Mouse (Mus musculus) G1E (cell line): ENCODE data around the gene Pcdh15. TPM values are rescaled to one million over a fixed set of nuclear protein-coding genes. Genes with fewer than 3 reads are reported as not detected.

Experiments
- ATAC-seq: 2 replicates; pipeline ENCODE4 v1.8.0; 2016; ENCODE audit warnings: mild to moderate bottlenecking; ENCODE audit not compliant: insufficient number of reproducible peaks, poor library complexity, low FRiP score, severe bottlenecking; ENCODE audit errors: extremely low read depth
- DNase-seq: peaks from one replicate; pipeline ENCODE4 v3.0.0; 2012; ENCODE audit warnings: low spot score
- H3K27me3 ChIP-seq: 2 replicates; pipeline ENCODE4 v1.6.1; 2012; ENCODE audit warnings: mild to moderate bottlenecking, low read length, inconsistent platforms; ENCODE audit not compliant: insufficient read depth
- H3K36me3 ChIP-seq: replicated peaks from 2 replicates; pipeline ENCODE3; 2012; ENCODE audit warnings: mild to moderate bottlenecking, inconsistent platforms
- H3K4me1 ChIP-seq: 2 replicates; pipeline ENCODE4 v1.6.1; 2012; ENCODE audit warnings: low read depth, low read length, inconsistent platforms, mixed read lengths; ENCODE audit not compliant: insufficient read depth
- H3K4me3 ChIP-seq: 2 replicates; pipeline ENCODE4 v1.5.1; 2012; ENCODE audit warnings: low read depth, mild to moderate bottlenecking, inconsistent platforms, low read length, moderate library complexity, mixed read lengths
- H3K9me3 ChIP-seq: replicated peaks from 2 replicates; pipeline ENCODE4 v1.6.1; 2012; ENCODE audit warnings: inconsistent platforms
- CTCF ChIP-seq: IDR thresholded peaks from 2 replicates; pipeline ENCODE4 v1.5.1; 2012; ENCODE audit warnings: low read depth, low read length, inconsistent platforms, mixed read lengths
- GATA1 ChIP-seq: IDR thresholded peaks from 2 replicates; pipeline ENCODE4 v1.6.1; 2012; ENCODE audit warnings: borderline replicate concordance, low read length, inconsistent platforms, mixed read lengths
- GATA2 ChIP-seq: IDR thresholded peaks from 2 replicates; pipeline ENCODE4 v1.6.1; 2012; ENCODE audit warnings: low read depth, low read length, inconsistent platforms, borderline replicate concordance
- POLR2AphosphoS5 ChIP-seq: IDR thresholded peaks from 2 replicates; pipeline ENCODE4 v1.6.1; 2012; ENCODE audit warnings: low read depth, low read length, inconsistent platforms; ENCODE audit not compliant: insufficient replicate concordance
- TAL1 ChIP-seq: conservative IDR thresholded peaks from 2 replicates; pipeline ENCODE4 v1.6.1; 2012; ENCODE audit warnings: low read depth, low read length, inconsistent platforms, mixed read lengths
- polyA plus RNA-seq: library from polyadenylated mRNA; stranded (reverse); fragments of >175 nt; gene quantifications from 2 replicates; pipeline ENCODE4 v1.2.3, GENCODE M21; 2012
- total RNA-seq, 2 experiments: library from RNA; stranded (forward) in 1 of 2; stranded (reverse) in 1 of 2; fragments of 200-1000 nt in 1 of 2; fragments of >200 nt in 1 of 2; fragmentation: Nextera tagmentation in 1 of 2; gene quantifications; 2 replicates each; pipeline ENCODE4 v1.2.3; 2014 to 2017

Pcdh15 gene
- total and polyA plus RNA-seq, 3 experiments = 0.38 TPM; not detected in 2

DNA sequence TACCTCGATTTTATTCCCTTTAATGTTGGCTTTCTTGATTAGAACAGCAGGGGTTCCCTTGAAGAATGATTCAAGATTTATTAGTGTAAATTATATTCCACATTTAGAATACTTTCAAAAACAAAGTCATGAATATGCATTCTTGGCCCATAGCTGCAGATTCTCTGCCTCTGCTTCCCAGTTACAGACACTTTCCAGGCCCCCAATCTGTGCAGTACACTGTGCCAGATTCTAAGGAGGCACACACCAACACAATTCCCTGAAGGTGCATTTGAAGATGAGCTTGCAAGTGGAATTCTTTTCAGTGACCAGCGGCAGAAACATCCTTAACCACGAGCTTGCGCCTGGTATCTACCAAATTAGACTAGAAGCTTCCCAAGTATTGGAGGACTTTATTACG is 55.4 kb downstream of the Pcdh15 start:
- 0 out of 2 replicates have a peak, but pooled peaks cover 4% of the 10 kb centered on the region for H3K9me3 ChIP-seq
- H3K27me3 ChIP-seq = no peaks in the 10 kb centered on the region
- no peak overlapping the region for H3K4me3 ChIP-seq
- H3K36me3 ChIP-seq = no peaks in the 10 kb centered on the region
- DNase-seq (no peak), ATAC-seq (no peak)
- TF ChIP-seq GATA1 (no peak), POLR2AphosphoS5 (no peak), TAL1 (no peak), GATA2 (no peak), CTCF (no peak)
- no peaks in the 10 kb centered on the region for H3K4me1 ChIP-seq

DNA sequence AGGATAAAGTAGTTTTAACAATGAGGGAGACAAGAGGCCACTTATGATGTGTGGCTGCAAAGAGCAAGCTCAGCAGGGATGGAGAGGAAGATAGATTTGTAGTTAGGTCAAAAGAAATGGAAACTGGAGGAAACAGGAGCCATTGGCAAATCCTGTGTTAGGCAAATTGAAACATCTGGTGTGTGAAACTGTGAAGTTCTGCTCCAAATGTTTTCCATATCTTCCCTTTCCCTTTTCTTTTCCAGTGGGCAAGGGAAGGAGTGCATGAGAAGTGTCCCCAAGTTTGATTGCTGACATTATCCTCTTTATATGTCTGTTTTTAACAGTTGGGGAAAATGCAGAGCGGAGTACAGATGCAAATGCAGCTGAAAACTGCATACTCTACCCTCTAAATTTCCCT is 62.6 kb downstream of the Pcdh15 start:
- H3K4me1 ChIP-seq = no peaks in the 10 kb centered on the region
- H3K4me3 ChIP-seq = no peak overlapping the region
- peaks cover 2% of the 10 kb centered on the region; the same call in 1 of the 2 replicates for H3K9me3 ChIP-seq
- DNase-seq = no peak
- ATAC-seq = no peak
- no peaks in the 10 kb centered on the region for H3K27me3 ChIP-seq
- TF ChIP-seq GATA2 (no peak), TAL1 (no peak), GATA1 (no peak), CTCF (no peak), POLR2AphosphoS5 (no peak)
- no peaks in the 10 kb centered on the region for H3K36me3 ChIP-seq

DNA sequence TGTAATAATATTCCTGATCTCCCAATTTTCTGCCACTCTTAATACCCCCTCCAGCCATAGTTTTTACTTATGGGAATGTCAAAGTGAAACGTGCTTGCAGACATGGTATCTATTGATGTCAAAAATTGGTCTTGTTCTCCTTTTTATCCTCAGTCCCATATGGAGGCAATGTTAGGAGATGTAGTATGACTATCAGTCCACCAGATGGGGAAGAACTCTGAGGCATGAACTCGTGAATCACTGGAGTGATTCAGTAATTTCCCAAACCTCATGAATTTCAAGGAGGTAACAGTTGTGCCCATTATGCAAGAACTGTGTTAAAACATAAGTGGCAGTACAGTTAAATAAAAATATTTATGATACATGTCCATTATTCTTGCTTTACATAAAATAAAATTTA is 116.9 kb downstream of the Pcdh15 start:
- H3K27me3 ChIP-seq = no peaks in the 10 kb centered on the region
- H3K36me3 ChIP-seq = no peaks in the 10 kb centered on the region
- peaks cover 5% of the 10 kb centered on the region; the same call in 1 of the 2 replicates for H3K9me3 ChIP-seq
- no peak for DNase-seq
- no peaks in the 10 kb centered on the region for H3K4me1 ChIP-seq
- no peak for ATAC-seq
- TF ChIP-seq GATA2 (no peak), TAL1 (no peak), GATA1 (no peak), CTCF (no peak), POLR2AphosphoS5 (no peak)
- H3K4me3 ChIP-seq = no peak overlapping the region

DNA sequence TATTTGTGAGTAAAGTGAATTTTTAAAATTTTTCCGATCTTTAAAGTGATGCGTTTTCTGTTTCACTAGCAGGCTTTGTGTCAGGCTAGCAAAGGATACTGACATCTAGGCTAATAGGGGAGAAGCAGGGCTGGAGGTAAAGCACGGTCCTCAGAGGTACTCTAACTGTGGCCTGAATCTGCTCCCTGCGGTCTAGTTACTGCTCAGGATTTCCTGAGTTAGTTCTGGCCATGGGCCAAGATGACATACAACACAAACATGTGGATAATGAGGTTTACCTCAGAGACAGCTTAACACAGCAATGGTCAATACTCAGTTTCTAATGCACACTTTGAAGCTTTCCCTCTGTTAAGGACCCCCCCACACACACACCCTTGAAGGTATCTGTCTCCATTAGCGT is 143.2 kb downstream of the Pcdh15 start:
- Histone ChIP-seq H3K4me1 (no peaks in the 10 kb centered on the region), H3K9me3 (no peaks in the 10 kb centered on the region), H3K36me3 (no peaks in the 10 kb centered on the region), H3K4me3 (no peak overlapping the region), H3K27me3 (no peaks in the 10 kb centered on the region)
- TF ChIP-seq POLR2AphosphoS5 = no peak
- ATAC-seq = no peak
- DNase-seq = no peak

DNA sequence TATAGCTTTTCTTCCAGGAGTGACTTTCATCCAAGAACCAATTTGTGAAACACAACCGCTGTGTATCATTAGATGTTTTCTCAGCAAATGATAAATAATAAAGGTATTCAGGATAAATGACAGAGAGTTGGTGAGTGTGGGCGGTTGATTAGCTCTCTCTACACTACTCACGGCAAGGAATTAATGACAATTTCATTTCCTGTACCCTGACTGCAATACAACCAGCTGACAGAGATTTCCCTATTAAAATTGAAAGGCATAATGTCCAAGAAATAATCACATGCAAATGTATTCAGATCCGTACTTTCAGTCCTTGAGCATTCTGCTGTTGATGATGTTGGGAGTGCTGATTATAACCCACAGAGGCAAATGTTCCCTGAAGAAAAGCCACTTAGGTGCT is 181.3 kb downstream of the Pcdh15 start:
- H3K36me3 ChIP-seq = no peaks in the 10 kb centered on the region
- no peaks in the 10 kb centered on the region for H3K27me3 ChIP-seq
- DNase-seq = no peak
- ATAC-seq = no peak
- no peaks in the 10 kb centered on the region for H3K4me1 ChIP-seq
- no peak for TF ChIP-seq CTCF
- no peak for TF ChIP-seq GATA2
- no peak for TF ChIP-seq GATA1
- TF ChIP-seq POLR2AphosphoS5 = no peak
- no peak for TF ChIP-seq TAL1
- H3K4me3 ChIP-seq = no peak overlapping the region
- peaks cover 4% of the 10 kb centered on the region; the same call in 1 of the 2 replicates for H3K9me3 ChIP-seq

DNA sequence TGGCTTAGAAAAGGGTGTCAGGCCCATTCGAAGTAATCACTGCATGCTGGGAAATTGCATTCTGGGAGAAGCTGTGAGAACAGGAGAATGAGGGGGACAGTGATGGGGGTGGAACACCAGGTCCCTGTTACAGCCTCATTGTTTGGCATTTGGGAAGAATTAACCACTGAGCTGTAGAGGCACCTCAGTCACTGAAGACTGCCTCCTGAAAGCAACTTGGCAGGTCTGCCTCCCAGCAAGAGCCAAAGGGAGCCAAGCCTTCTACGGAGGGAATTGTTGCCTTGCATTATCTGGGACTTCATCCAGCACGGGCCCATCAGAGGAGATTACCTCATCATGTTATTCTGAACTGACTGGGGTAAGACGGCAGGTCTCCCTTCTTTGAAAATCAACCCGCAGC is 197.3 kb downstream of the Pcdh15 start:
- TF ChIP-seq TAL1 = no peak
- peaks cover 4% of the 10 kb centered on the region for H3K9me3 ChIP-seq
- ATAC-seq (no peak), DNase-seq (no peak)
- H3K27me3 ChIP-seq = no peaks in the 10 kb centered on the region
- no peaks in the 10 kb centered on the region for H3K4me1 ChIP-seq
- H3K36me3 ChIP-seq = no peaks in the 10 kb centered on the region
- no peak overlapping the region for H3K4me3 ChIP-seq

DNA sequence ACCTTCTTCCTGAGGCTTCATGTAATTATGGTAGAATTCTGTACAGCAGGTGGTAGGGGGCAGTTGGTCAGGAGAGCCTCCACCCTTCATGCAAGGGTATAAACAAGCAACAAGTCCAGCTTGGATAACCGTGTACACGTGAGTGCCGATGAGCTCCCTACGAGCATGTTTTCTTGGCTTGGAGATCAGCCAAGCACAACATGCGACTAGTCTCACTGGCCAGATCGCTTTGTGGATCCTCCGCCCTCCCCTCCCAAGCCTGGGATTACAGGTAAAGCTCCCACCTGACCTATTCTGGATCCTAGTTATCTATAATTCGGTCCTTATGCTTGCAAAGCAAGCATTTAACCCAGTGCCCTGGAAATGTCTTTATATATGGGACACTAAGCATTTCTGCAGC is 202.8 kb downstream of the Pcdh15 start:
- no peaks in the 10 kb centered on the region for H3K36me3 ChIP-seq
- H3K9me3 ChIP-seq = peaks cover 6% of the 10 kb centered on the region
- no peaks in the 10 kb centered on the region for H3K27me3 ChIP-seq
- H3K4me1 ChIP-seq = no peaks in the 10 kb centered on the region
- DNase-seq (no peak), ATAC-seq (no peak)
- no peak overlapping the region for H3K4me3 ChIP-seq
- TF ChIP-seq GATA2 (no peak), TAL1 (no peak), GATA1 (no peak), CTCF (no peak)
